Mouse (Mus musculus) left cerebral cortex, adult 11 months (tissue): ENCODE measurements around the gene Hist3h2ba.
"Not testable (repeated sequence)": the region's sequence is repeated elsewhere in the genome, so short reads cannot be mapped to it uniquely, and the experiment has no call there.

Source experiments
- DNase-seq: peaks from one replicate; pipeline ENCODE4 v3.0.0; 2022; ENCODE audit warnings: low spot score

Gene Hist3h2ba

DNA sequence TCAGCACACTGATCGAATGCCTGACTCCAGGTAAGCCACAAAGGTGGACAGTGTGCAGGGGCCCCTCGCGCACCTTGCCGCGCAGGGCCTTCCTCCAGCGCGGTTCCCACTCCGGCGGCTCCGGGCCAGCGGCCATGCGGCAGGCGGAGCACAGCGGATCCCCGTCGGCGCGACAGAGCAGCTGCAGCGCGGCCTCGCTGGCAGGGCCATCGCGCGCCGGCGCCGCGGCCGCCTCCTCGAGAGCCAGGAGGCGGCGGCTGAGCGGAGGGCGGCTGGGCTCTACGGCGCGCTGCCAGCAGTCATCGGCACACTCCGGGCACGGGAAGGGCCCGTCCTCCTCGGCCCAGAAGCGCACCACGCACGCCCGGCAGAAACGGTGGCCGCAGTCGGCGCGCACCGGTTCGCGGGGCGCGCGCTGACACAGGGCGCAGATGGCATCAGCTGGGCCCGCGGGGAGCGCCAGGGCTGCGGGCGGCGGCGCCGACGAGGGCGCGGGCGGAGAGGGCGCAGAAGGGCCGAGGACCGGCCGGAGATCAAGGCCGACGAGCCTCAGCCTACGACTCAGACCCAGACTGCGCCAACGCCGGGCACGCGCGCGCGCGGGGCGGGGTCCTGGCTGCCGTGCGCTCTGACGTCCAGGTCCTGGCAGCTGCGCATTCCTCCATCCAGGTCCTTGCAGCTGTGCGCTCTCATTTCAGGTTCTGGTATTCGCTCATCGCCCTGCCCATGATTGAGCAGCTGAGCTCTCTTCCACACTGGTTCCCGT, 10.2 kb upstream of the Hist3h2ba start, which contains the start of gene Rnf187:
Gene Rnf187 (minus strand): TSS at position 595 of the 766 bp plus-strand sequence.
- DNase-seq = peak; percentile 90

DNA sequence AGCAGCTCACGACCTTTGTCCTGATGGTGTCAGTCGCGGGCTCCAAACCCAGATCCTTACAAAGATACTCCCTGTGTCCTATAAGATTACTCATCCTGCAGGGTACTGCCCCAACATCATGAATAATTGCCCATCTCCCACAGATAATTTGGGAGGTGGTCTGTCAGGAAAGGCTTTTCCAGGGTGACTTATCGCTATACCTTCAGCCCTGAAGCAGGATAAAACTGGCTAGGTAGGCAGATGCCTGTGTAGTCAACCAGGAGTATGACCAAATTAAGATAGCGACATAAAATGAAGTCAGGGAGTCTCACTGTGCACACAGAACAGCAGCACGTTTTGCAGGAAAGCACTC, 9.7 kb upstream of the Hist3h2ba start:
- DNase-seq = no peak

DNA sequence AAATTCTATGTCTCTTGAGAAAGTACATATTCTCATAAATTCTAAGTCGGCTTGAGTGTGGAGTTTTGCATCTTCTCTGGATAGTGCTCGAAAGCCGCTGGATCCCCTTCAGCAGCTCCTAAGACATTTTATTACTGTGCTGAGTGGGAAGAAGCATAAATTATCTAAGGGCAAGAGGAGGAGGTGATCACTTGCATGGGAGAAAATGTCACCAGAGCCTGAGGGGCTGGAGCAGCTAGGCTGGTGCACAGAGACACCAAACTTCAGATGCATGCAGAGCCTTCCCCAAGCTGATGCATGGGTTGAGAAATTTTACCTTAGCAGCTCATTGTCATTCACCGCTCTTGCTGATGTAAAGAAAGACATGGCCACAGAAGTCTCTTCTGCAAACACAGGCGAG, 4.6 kb upstream of the Hist3h2ba start:
- no peak for DNase-seq

DNA sequence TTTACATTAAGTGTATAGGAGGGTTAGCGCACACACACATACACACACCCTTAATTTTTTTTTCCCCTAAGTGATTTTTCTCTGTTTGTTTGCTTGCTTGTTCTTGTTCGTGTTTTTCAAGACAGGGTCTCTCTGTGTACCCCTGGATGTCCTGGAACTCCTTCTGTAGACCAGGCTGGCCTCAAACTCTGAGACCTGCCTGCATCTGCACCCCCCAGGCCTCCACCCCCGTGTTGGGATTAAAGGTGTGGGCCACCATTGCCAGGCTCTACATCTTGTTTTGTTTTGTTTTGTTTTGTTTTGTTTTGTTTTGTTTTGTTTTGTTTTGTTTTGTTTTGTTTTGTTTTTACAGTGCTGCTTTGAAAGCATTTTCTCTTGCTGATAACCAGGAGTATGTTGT, 1.4 kb upstream of the Hist3h2ba start:
- DNase-seq = no peak

DNA sequence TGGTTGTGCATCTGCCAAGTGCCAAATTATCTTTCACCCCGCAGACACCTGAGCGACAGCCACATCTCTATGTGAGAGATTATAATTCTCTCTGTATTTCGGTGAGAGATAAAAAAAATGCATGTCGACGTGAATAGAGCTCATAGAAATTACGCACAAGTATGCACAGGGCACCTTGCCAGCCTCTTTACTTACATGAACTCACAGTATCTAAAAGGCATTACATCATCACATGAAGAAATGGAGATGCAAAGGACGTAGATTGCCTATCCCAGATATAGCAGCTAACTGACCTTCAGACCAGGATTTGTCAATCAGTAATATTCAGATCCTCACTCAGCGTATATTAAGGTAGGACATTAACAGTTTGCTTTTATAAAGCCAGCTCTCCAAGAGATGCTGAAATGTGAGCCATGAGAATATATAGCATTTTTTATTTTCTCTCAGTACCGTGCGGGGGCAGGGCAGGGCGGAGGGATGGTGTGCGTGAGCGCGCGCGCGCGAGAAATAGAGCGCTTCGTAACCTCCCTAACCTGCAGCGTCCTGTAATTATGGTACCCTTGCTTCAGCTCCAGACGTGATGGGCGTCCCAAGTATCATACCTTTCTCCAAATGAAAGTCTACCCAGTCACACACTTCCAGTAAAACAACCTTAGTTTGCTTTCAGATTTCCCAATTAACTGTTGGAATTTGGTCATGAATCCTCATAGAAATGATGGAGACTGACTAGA, 757 bp upstream of the Hist3h2ba start:
- no peak for DNase-seq

DNA sequence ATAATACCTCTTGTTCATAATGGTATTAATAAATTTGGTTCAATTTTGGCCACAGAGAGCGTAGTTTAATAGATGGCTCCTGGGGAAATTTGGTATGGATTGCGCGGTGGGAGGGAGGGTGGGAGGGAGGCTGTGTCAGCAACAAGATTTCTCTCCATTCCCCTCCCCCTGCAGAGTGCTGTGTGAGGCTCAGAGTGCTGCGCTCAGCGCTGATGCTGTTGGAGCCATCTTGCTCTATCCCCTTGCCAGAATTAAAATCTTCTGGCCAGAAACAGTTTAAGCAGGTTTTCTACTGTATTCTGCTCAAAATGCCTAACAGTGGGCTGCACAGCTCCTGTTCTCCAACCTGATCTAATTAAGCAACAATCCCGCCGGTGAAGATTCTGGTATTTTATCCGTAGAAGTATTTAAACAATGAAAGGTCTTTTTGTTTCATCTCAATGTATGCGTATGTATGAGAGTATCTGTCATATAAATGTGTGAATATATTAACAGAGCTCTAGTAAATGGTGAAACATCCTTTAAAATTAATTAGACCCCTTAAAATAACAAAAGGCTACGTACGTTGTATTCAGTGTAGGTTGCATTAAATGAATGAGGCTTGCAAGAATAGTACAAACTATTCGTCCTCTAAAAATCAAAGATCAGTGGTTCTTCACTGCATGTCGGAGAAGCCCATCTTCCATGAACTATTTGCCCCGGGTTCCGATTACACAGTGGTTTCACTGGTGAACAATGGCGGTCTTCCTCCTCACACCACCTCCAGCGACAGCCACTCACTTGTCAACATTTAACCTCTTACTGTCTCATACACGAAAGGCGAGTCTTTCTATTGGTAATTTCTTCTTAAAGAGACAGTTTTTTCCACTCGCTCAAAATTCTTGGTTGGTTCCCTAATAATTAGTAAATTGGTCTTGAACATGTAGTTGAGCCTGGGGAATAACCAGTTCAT, 1.0 kb downstream of the Hist3h2ba start:
- no peak for DNase-seq

DNA sequence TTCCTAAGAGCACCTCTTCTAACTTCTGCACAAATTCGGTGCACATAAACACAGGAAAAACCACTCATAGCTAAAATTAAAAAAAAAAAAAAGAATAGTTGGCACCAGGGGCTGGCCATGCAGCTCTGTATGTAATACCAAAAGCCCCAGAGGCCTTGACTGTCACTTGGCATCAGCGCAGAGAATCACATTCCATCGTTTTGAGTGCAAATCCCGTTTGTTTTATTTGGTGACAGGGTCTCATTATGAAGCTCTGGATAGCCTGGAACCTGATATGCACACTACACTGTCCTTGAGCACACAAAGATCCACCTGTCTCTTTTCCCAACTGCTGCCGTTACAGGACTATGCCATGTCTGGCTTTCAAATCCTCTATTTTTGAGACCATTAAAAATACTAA, 2.5 kb downstream of the Hist3h2ba start:
- DNase-seq = no peak

DNA sequence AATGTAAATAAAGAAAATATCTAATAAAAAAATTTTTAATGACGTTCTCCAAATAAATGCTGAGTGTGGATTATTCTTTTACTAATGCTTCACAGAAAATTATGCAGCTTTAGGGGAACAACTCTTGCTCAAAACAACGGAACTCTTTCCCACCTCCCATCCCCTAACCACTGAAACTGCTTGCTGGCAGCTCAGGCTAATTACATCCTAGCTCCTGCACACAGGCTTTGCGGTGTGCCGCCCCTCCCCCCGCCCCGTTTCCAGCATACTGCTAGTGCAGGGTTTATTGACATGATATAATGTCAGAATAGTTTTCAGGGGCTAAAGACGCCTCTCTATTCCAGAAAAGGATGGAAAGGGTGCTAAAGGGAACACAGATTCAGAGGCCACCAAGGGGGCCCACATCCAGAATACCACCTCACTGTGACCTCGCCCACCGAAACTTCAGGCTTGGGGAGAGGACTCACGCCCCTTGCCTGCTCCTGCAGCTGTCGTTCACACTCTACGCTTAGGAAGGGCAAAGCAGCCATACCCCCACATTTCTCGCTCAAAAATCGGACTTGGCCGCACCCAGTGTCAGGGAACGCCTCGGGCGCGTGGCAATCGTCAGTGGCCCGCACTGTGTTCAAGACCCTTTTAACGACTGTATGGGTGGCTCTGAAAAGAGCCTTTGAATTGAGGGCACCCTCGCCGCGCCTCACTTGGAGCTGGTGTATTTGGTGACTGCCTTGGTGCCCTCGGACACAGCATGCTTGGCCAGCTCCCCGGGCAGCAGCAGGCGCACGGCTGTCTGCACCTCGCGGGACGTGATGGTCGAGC, 4.8 kb downstream of the Hist3h2ba start:
- no peak for DNase-seq

DNA sequence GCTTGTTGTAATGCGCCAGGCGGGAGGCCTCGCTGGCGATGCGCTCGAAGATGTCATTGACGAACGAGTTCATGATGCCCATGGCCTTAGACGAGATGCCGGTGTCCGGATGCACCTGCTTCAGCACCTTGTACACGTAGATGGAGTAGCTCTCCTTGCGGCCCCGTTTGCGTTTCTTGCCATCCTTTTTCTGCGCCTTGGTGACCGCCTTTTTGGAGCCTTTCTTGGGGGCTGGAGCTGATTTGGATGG, 5.4 kb downstream of the Hist3h2ba start:
- not testable (repeated sequence) for DNase-seq

DNA sequence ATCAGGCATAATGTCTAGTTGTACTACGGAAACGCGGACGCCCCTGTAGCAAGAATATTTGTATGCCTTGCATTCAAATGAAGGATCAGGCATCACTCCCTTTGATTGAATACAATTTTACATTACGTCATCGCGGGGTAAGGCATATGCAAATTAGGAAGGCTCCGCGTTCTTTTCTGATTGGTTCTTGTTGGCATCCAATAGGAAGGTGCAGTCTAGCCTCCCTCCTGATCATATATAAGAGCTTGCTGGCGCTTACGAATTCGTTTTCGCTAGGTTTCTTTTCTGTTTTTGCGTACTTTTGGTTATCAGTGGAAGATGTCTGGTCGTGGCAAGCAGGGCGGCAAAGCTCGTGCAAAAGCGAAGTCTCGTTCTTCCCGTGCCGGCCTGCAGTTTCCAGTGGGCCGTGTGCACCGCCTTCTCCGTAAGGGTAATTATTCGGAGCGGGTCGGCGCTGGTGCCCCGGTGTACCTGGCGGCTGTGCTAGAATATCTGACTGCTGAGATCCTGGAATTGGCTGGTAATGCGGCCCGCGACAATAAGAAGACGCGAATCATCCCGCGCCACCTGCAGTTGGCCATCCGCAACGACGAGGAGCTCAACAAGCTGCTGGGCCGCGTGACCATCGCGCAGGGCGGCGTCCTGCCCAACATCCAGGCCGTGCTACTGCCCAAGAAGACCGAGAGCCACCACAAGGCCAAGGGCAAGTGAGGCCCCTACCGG, 5.9 kb downstream of the Hist3h2ba start, which contains the start of the genes Hist3h2a and Trim17:
Gene Hist3h2a (plus strand): TSS at position 266 of the 723 bp plus-strand sequence.
Gene Trim17 (plus strand): TSS at position 266 of the 723 bp plus-strand sequence.
- DNase-seq = peak; percentile 99

DNA sequence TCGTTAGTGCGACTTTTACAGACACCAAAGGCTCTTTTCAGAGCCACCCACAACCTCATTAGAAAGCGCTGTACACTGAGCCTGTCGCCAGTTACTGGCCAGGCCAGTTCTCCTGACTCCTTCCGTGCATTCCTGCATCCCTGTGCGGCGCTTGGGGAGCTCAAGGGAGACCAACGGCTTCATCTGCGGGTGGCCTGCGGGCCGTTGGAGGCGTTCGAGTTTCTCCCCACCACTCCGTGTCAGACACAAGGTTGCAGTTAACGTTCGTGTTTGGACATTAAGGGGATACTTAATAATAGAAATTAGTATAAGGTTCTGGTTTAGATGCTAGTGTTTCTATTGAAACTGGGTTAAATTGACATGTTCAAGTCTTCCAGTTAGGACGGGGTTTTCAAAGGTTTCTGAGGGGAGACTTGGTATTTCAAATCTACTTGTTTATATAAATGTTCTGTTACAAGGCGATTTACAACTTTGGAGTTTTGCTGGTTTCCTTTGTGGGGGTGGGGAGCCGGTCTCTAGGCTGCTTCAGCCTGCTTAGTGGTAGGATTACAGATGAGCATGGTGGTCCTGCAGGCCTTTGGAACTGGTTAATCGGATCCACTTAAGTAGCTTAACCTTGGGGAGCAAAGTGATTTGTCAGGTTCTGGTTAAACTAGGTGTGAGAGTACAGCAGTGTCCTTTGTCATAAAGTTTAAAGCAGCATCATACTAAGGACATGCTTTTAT, 6.6 kb downstream of the Hist3h2ba start:
- no peak for DNase-seq

DNA sequence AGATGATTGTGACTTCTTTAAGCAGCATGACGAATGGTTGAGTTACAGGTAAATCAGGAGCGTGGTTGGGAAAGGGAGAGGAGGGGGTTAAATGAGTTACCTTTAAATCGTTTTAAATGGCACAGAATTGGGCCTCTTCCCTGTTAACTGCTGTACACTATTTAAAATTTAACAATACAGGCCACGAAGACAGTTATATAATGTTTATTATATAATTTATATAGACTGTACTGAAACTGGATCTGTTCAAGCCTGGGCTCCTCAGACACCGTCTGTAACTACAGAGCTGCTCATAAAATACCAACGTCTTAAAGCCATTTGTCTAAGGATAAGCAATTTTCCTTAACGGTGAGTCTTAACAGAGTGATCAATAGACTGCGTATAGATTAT, 7.1 kb downstream of the Hist3h2ba start:
- no peak for DNase-seq

DNA sequence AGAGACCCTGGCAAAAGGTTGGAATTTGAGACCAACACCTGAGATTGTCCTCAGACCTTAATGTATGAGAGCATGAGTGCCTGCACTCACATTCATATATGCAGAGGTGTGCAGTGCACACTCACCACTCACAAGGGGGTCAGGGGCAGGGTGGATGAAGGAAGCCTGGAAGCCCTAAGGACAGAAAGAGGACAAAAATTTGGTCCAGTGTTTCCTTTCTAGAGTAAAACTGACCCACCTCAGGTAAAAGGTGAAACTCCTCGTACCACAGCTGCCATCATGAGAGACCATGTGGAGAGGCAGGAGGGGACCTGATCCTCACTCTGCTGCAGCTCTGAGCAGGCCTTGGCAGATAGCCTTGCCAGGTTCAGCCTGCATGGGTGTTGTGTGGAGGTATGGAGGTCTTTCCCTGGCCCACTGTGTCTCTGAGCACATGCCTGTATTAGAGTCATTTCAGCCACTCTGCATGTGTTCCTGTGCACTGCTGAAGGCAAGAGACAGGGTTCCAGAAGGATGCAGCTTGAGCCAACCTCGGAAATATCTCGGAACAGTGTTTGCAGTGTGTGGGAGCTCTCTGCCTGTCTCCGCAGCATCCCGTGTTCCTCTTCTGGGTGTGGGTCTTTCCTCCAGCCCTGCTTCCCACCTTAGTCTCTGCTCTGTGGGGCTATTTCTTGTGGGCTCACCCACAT, 8.7 kb downstream of the Hist3h2ba start:
- DNase-seq = no peak

DNA sequence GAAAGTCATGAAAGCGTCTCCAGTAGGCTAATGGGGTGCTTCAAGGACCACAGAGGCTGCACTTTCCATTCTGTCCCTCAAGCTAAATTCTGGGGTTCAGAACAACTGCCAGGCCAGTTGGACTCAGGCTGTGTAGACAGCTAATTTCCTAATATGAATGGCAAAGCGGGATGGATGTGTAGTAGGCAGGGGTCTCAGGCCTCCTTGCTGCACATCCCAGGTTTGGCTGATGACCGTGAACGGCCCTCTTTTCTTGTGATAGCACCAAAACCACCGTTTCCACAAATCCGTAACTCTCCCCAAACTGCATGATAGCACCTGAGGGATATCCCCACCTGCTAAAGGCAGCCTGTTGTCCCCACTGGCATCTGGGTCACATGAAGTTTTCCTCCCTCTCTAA, 9.8 kb downstream of the Hist3h2ba start:
- DNase-seq = no peak

DNA sequence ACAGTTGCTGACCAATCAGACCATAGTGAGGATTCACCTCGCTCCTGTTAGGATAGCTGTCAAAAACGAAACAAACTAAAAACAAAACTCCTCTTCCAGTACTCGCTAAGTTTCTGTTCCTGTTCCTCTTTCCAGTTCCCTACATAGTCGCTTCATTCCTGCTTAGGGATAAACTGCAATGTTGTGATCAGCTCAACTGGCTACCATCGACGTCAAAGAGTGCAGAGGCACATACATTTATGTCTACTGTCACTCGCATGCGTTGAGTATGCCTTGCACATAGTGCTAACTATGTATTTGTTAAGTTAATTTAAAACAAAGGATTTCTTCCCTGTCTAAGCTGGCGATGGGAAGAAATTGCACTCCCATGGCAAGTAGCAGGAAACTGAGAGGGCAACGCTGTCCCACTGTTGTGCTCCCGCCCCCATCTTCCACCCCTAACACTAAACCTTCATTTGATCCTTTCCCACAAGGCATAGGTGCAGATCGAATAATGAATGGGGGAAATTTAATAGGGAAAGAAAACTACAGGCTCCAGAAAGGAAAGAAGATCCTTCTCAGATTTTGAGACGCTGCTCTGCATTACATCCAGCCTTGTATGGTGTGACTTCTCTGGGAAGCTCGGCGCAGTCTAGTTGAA, 10.6 kb downstream of the Hist3h2ba start:
- DNase-seq = no peak

DNA sequence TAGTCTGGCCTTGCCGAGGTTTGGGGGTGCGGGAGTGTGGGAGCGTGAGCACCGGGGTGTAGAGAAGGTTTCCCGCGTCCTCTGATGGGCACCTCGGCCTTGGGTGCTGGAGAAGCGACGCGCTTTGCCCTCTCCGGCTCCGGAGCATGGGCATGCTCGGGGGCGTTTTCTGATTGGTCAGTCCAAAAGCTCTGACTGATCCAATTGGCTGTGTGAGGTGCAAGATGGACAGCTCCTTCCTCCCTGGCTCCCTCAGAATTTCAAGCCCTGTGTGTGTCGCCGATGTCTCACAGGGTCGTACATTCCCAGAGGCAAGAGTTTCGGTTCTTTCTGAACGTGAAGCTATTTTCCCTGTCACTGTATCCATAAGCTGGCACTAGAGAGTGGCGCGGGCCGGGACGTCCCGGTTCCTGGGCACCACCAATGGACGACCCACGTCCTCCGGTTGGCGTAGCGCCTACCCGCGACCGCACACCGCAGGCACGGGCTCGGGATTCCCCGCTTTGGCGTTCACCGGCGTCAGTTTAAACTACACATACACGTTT, 11.3 kb downstream of the Hist3h2ba start:
- DNase-seq = no peak

DNA sequence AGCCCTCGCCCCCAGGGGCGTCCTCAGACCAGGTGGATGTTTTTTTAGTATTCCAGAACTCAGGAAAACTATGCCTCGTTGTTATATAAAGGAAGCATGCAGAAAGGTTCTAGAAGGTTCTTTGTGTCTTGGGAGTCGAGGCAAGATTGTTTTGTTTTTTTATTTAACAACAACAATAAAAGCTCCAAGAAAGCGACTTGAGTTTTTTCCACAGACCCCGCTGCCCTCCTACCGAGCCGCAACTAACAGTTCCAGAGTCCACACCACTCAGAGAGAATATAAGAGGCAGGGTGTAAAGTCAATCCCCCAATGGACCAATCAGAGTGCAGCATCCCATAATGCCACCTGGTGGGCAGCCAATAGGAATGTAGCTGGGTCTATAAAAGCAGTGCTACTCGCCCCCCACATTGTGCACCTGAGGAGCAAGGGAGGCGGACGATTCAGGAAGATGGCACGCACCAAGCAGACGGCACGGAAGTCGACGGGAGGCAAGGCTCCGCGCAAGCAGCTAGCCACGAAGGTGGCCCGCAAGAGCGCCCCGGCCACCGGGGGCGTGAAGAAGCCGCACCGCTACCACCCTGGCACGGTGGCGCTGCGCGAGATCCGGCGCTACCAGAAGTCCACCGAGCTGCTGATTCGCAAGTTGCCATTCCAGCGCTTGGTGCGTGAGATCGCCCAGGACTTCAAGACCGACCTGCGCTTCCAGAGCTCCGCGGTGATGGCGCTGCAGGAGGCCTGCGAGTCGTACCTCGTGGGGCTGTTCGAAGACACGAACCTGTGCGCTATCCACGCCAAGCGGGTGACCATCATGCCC, 12.9 kb downstream of the Hist3h2ba start:
- no peak for DNase-seq

DNA sequence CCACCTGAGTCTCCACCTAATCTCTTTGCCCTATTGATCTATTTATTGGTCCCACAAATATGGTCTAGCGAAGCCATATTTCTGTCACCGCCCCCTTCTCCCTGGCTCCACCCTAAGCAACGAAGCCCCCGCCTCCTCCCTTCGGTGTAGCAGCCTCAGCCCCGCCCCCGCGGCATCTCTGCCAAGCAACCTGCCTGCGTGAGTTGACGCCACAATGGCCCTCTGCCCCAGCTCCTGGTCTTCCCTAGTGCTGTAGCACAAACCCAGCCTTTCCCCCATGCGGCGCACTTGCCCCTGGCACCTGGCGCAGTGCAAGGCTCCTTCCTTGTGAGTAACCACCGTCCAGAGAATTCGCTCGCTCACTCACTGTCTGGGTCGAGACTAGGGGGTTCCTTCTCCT, 14.8 kb downstream of the Hist3h2ba start:
- DNase-seq = no peak
